Mouse (Mus musculus): Measurements from ENCODE around the gene Aff2. TPM values are rescaled to one million over a fixed set of nuclear protein-coding genes. Genes with fewer than 3 reads are reported as not detected.

The Aff2 gene
- total RNA-seq, 2 experiments from 2014 or later = 1.0 to 2.1 TPM

GRCm38 (mm10) chrX:69698840-69699239, 338.7 kb downstream of the Aff2 start:
- no peak for DNase-seq
- intact Hi-C loops (cut with DNase I; ENCODE audit: low total_unique reads) = no loop called here

DNA sequence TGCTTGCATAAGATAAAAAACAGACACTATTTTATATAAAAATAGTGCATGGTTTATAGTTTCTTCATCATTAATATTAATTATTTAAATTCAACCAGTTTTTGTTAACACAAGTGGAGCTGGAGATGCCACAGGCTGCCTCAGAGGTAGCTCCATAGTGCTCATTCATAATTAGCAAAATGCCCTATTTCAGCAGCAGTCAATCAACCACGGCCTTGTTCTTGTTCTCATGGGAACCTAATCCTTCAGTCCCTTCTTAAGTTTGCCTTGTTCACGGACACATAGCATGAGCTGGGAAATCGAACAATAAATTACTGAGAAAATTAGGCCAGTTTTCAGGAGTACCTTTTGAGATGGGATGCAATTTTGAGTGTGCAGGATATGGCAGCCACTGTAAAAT, 378.9 kb downstream of the Aff2 start:
- intact Hi-C loops (cut with DNase I; ENCODE audit: low total_unique reads) = no loop called here
- no peak for DNase-seq

DNA sequence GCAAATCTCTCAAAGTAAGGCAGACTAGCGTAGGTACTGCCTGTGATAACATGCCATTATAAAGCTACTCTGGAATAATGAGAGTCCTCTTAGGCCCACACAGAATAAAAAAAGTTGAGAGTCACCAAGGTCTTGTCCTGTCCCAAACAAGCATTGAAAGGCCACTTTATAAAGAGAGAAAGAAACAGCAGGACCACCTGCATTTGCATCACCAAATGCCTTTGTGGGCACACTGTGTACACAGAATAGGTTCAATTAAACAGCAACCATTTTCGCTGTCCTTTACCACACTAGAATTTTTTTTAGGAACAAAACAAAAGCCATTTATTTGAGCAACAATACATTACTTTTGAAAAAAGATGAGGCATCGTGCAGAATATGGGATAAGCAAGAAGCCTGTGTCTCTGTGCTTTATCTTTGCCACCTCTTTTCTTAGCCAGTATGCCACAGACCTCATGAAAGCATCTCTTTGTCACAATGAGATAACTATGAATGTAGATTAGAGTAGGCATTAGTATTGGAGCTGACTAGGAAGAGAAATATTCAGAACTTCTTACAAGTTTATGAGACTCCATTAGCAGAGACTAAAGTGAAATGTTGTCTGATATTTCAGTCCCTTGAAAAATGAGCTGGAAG, 385.0 kb downstream of the Aff2 start:
- intact Hi-C loops (cut with DNase I; ENCODE audit: low total_unique reads) = no loop called here
- no peak for DNase-seq

GRCm38 (mm10) chrX:69801890-69802439, 441.9 kb downstream of the Aff2 start:
- intact Hi-C loops (cut with DNase I; ENCODE audit: low total_unique reads) = no loop called here
- DNase-seq = no peak

- intact Hi-C loops (cut with DNase I; ENCODE audit: low total_unique reads) = no loop called here
- no peak for DNase-seq
Observed at GRCm38 (mm10) chrX:69802481-69802880, 442.4 kb downstream of the Aff2 start.

DNA sequence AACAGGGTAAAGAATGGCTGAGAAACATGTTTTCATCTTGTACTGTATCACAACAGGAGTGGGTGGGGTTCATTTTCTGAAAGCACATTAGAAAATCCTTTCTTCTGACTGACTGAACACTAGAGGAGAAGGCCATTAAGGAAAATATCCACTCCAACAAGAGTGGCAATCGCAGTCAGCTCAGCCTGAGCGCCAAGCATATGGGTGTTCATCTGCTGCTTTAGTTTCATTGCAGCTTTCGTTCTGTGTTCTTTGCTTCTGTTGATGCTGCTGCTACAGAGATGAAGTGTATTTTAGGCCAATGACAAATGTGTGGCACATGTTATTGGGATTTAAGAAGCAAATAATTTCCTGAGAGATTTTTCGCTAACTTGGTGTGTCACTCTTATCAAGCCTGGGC, 451.7 kb downstream of the Aff2 start:
- intact Hi-C loops (cut with DNase I; ENCODE audit: low total_unique reads) = no loop called here
- no peak for DNase-seq

DNA sequence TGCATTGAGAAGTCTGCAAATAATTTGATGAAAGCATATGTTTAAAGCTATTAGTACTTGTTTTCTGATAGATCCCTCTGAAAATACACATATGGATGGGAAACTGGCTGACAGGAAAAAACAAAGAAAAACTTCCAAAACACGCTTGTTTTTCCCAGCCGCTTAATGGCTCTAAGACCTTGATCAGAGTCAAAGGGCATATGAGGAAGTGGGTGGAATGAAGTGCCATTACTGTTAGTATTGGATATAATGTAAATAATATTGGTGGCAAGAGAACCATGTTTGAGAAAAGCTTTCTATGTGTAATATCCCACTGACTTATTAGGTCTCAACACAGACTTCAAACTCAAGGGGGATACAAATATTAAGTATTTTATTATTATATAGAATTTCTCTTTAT, 455.0 kb downstream of the Aff2 start:
- DNase-seq = no peak
- intact Hi-C loops (cut with DNase I; ENCODE audit: low total_unique reads) = no loop called here

GRCm38 (mm10) chrX:69817679-69818078, 457.6 kb downstream of the Aff2 start:
- DNase-seq = no peak
- intact Hi-C loops (cut with DNase I; ENCODE audit: low total_unique reads) = no loop called here

GRCm38 (mm10) chrX:69818188-69818587, 458.1 kb downstream of the Aff2 start:
- no peak for DNase-seq
- intact Hi-C loops (cut with DNase I; ENCODE audit: low total_unique reads) = no loop called here

- DNase-seq = no peak
- intact Hi-C loops (cut with DNase I; ENCODE audit: low total_unique reads) = no loop called here
Observed at GRCm38 (mm10) chrX:69867601-69868000, 507.5 kb downstream of the Aff2 start.

DNA sequence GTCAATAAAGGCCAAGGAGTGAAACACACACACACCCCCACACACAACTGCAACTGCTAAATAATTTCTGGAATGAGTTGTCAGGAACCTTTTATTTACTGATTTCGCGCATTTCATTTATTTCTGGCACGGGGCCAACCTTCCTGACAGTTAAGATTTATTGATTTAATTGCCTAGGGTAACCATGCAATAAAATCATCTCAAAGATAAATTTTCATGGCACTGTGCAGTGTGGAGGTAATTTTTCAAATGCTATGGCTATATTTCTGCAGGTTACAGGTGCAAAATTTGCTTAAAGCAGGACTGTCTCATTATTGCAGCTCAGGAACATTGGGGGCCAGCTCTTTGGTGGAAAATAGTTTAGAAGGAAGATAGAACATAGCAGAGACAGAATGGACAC, 531.6 kb downstream of the Aff2 start:
- intact Hi-C loops (cut with DNase I; ENCODE audit: low total_unique reads) = no loop called here
- no peak for DNase-seq

All from gastrocnemius, postnatal 14 days (tissue).